Mouse (Mus musculus) kidney, embryonic 15.5 days (tissue): ENCODE data around the gene Nt5dc2. TPM values are rescaled to one million over a fixed set of nuclear protein-coding genes. Genes with fewer than 3 reads are reported as not detected.

Source experiments
- ATAC-seq: fragments of 200-750 bp; cut with Nextera tagmentation; replicated peaks from 2 replicates; pipeline ENCODE4 v1.8.0; 2017; ENCODE audit warnings: moderate TSS enrichment; ENCODE audit not compliant: low FRiP score
- H3K27ac ChIP-seq: fragments of 300-500 bp; sonication (generic); 2 replicates; pipeline ENCODE4 v1.5.1; 2015; ENCODE audit warnings: mild to moderate bottlenecking, inconsistent platforms
- H3K27me3 ChIP-seq: fragments of 300-500 bp; sonication (generic); 2 replicates; pipeline ENCODE4 v1.6.1; 2015; ENCODE audit warnings: inconsistent platforms
- H3K36me3 ChIP-seq: fragments of 300-500 bp; sonication (generic); 2 replicates; pipeline ENCODE4 v1.6.1; 2015; ENCODE audit warnings: inconsistent platforms
- H3K4me1 ChIP-seq: fragments of 300-500 bp; sonication (generic); 2 replicates; pipeline ENCODE4 v1.6.1; 2015; ENCODE audit warnings: inconsistent platforms
- H3K4me2 ChIP-seq: fragments of 300-500 bp; sonication (generic); 2 replicates; pipeline ENCODE4 v1.6.1; 2015; ENCODE audit warnings: moderate library complexity, mild to moderate bottlenecking, inconsistent platforms
- H3K4me3 ChIP-seq: fragments of 300-500 bp; sonication (generic); replicated peaks from 2 replicates; pipeline ENCODE4 v1.5.1; 2015; ENCODE audit warnings: mild to moderate bottlenecking, inconsistent platforms
- H3K9ac ChIP-seq: fragments of 300-500 bp; sonication (generic); 2 replicates; pipeline ENCODE4 v1.6.1; 2015; ENCODE audit warnings: mild to moderate bottlenecking, inconsistent platforms
- H3K9me3 ChIP-seq: fragments of 300-500 bp; sonication (generic); replicated peaks from 2 replicates; pipeline ENCODE4 v1.6.1; 2016; ENCODE audit warnings: inconsistent platforms
- WGBS: fragments of 180-500 bp; shearing (Covaris S2); methylation state at CpG from one replicate; pipeline ENCODE4 v1.1.7; 2015; ENCODE audit warnings: mixed read lengths; 5-methylcytosine and 5-hydroxymethylcytosine counted together
- polyA plus RNA-seq: library from polyadenylated mRNA; unstranded; fragments of >200 nt; fragmentation: Nextera tagmentation; extraction: Ambion mirVana; gene quantifications from 2 replicates; pipeline ENCODE4 v1.2.1, GENCODE M21; 2015

The Nt5dc2 gene
- polyA plus RNA-seq: 373 and 384 TPM in 2 replicates

DNA sequence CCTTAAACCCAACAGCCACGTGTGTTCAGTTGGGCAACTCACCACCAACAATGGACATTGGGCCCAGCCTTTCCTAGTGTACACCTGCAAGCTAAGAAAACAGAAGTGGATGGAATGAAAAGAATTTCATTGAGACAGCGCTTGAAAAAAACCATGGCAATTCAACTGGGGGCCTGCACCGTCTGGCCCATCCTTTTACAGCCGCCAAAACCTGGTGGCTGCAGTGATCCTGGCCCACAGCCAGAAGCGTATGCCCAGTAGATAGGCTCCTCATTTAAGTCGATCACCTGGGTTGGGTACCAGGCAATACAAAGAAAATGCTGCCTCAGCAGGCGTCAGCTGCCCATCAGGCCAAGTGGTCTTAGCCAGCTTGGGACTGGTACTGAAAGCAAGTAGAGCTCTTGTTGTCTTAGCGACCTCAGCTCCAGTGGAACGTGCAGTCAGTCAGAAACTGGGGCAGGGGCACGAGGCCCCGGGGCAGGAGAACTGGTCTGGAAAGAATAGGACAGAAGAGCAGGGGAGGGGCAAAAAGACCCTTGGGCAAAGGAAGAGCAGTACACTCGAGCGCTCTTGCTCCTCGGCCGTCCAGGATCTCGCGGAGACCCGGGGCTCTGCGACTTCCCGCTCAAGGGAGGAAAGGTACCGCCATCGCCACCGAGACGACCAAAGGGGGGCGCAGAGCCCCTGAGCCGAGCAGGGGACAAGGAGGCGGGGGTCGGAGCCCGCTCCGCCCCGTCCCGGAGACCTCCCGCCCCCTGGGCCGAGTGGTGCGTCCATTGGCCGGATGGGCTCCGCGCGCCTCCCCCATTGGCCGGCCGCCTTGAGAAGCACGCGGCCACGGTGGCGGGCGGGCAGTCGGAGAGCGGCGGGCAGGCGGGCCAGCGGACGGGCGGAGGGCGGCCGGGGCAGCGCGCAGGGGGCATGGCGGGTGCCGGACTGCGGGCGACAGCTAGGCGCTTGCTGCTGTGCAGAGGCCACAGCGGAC lies at the start of gene Nt5dc2:
TSS of gene Nt5dc2 (plus strand) at position 818 of the 985 bp plus-strand sequence.
- Histone ChIP-seq H3K36me3 (peaks cover 14% of the 10 kb centered on the region), H3K9me3 (no peaks in the 10 kb centered on the region), H3K9ac (peak within 1 kb of the TSS; percentile 78), H3K4me2 (peak within 1 kb of the TSS; percentile 83), H3K4me3 (peak within 1 kb of the TSS; percentile 82), H3K27ac (peak within 1 kb of the TSS; percentile 89), H3K4me1 (peaks cover 60% of the 10 kb centered on the region), H3K27me3 (no peaks in the 10 kb centered on the region)
- WGBS: 3% methylated on average over 63 of the region's 63 CpGs
- ATAC-seq: peak; percentile 84

DNA sequence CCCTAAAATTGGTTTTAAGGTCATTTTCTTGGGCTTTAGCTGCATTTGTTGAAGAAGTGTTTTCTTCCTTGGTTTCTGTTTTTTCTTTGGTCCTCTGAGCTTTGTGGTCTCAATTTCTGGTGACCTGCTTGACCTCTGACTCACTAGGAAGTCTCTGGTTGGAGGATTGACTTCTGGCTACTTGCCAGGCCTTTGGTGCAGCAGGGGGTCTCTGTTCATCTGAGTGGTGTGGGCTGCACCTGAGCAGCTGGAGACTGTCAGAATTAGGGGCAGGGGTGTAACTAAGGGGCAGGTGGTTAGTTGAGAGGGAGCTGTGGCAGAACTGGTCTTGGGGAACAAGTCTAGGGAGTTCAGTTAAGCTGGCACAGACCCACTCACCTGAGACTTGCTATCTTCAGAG lies 49.7 kb upstream of the Nt5dc2 start:
- H3K9ac ChIP-seq: no peak overlapping the region

DNA sequence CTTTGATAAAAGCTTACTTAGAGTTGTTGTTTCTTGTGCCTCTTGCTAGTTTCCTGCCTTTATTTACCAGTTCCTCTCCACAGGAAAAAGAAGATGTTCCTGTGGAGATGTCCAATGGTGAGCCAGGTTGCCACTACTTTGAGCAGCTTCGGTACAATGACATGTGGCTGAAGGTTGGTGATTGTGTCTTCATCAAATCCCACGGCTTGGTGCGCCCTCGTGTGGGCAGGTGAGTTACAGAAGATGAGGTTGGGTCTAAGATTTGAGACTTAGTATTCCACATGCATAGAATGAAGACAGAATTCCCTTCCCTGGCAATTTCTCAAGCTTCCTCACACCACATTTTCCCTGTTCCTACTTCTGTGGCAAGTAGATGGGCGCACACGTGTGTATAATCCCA lies 43.4 kb upstream of the Nt5dc2 start:
- H3K27me3 ChIP-seq: no peaks in the 10 kb centered on the region
- H3K9ac ChIP-seq: no peak overlapping the region
- no peaks in the 10 kb centered on the region for H3K4me1 ChIP-seq
- H3K4me3 ChIP-seq: no peak overlapping the region
- 84% methylated on average over 6 of the region's 6 CpGs for WGBS
- H3K4me2 ChIP-seq: no peak overlapping the region
- peaks cover 87% of the 10 kb centered on the region for H3K36me3 ChIP-seq
- no peak for ATAC-seq
- H3K9me3 ChIP-seq: no peaks in the 10 kb centered on the region
- H3K27ac ChIP-seq: no peak overlapping the region

More for the DNA sequence above, 49.7 kb upstream of the Nt5dc2 start:
- Histone ChIP-seq H3K4me1 (no peaks in the 10 kb centered on the region), H3K9me3 (no peaks in the 10 kb centered on the region), H3K36me3 (peaks cover 80% of the 10 kb centered on the region), H3K4me2 (no peak overlapping the region), H3K27me3 (no peaks in the 10 kb centered on the region), H3K4me3 (no peak overlapping the region), H3K27ac (no peak overlapping the region)
- ATAC-seq: no peak

DNA sequence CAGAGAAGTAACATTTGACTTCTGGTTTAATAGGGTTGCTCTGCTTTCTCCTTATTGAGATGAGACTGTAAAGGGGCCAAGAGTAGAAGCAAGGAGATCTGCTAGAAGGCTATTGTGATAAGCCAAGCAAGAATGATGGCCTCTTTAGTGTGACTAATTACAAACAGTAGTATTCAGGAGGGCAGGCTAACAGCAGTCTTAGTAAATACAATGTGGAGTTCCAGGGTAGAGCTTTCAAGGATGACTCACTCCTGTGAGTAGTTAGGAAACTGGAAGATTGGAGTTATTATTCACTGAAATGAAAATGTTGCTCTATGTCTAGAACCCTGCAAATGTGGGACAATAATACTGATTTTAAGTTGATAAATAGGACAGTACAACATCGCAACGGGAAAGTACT lies 42.3 kb upstream of the Nt5dc2 start:
- Histone ChIP-seq H3K36me3 (peaks cover 87% of the 10 kb centered on the region), H3K4me1 (no peaks in the 10 kb centered on the region)
- WGBS: 97% methylated on average over 2 of the region's 2 CpGs

DNA sequence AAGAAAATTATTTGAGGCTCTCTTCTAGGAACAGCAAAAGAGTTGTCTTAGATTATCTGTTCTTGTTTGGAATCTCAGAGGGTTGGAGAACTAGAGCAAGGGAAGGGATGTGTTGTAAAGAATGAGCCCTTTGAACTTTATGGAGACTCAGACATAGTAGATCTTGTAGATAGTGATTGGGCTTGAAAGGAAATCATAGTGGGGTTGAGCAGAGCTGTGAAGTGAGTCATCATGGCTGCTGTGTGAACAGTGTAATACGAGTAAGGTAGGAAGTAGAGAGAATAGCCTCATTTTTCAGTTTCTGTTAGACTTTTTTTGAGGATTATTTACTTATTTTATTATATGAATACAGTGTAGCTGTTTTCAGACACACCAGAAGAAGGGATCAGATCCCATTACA lies 40.9 kb upstream of the Nt5dc2 start:
- Histone ChIP-seq H3K9me3 (no peaks in the 10 kb centered on the region), H3K36me3 (peaks cover 91% of the 10 kb centered on the region), H3K4me1 (no peaks in the 10 kb centered on the region), H3K27ac (no peak overlapping the region), H3K4me3 (no peak overlapping the region), H3K27me3 (no peaks in the 10 kb centered on the region), H3K9ac (no peak overlapping the region), H3K4me2 (no peak overlapping the region)
- no peak for ATAC-seq
- 86% methylated on average over 1 of the region's 1 CpGs for WGBS

More for the DNA sequence above, 42.3 kb upstream of the Nt5dc2 start:
- no peaks in the 10 kb centered on the region for H3K27me3 ChIP-seq
- H3K4me2 ChIP-seq: no peak overlapping the region
- no peak overlapping the region for H3K9ac ChIP-seq
- no peak overlapping the region for H3K27ac ChIP-seq
- no peaks in the 10 kb centered on the region for H3K9me3 ChIP-seq
- ATAC-seq: no peak
- no peak overlapping the region for H3K4me3 ChIP-seq

DNA sequence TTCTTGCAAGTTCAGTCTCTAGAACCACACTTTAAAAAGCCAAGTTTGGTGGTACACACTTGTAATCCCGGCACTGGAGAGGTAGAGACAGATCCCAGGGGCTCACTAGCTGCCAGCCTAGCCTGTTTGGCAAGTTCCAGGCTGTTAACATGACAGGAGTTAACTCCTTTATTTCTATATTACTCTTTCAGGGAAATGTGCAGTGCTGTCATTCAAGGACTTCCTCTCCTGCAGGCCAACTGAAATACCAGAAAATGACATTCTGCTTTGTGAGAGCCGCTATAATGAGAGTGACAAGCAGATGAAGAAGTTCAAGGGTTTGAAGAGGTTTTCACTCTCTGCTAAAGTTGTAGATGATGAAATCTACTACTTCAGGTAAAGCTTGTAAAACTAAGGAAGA lies 25.7 kb upstream of the Nt5dc2 start:
- Histone ChIP-seq H3K9ac (no peak overlapping the region), H3K9me3 (no peaks in the 10 kb centered on the region), H3K4me1 (no peaks in the 10 kb centered on the region), H3K4me2 (no peak overlapping the region), H3K4me3 (no peak overlapping the region), H3K27ac (no peak overlapping the region), H3K36me3 (peaks cover 84% of the 10 kb centered on the region), H3K27me3 (no peaks in the 10 kb centered on the region)
- ATAC-seq: no peak
- WGBS: 91% methylated on average over 2 of the region's 2 CpGs

DNA sequence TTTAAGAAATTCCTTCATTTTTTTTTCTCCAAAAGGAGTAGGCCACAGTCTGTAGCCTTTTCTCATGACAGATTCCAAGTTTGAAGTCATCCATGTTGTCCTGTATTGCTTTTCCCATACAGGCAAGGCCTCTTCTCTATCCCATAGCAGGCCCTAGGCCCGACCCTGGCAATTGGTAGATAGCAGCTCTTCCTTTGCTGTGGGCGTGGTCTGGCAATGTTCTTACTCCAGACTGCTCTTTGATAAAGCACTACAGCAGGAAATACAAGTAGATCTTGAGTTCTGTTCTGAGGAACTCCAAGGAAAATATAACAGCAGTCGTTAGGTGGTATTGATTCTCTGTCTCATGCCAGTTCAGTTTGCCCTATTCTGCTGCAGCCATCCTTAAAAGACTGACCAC lies 20.2 kb upstream of the Nt5dc2 start:
- H3K4me3 ChIP-seq: no peak overlapping the region
- no peak overlapping the region for H3K27ac ChIP-seq
- no peak for ATAC-seq
- no peaks in the 10 kb centered on the region for H3K27me3 ChIP-seq
- no peaks in the 10 kb centered on the region for H3K4me1 ChIP-seq
- H3K9ac ChIP-seq: no peak overlapping the region
- H3K4me2 ChIP-seq: no peak overlapping the region
- peaks cover 93% of the 10 kb centered on the region for H3K36me3 ChIP-seq
- WGBS: 83% methylated on average over 3 of the region's 3 CpGs
- no peaks in the 10 kb centered on the region for H3K9me3 ChIP-seq

DNA sequence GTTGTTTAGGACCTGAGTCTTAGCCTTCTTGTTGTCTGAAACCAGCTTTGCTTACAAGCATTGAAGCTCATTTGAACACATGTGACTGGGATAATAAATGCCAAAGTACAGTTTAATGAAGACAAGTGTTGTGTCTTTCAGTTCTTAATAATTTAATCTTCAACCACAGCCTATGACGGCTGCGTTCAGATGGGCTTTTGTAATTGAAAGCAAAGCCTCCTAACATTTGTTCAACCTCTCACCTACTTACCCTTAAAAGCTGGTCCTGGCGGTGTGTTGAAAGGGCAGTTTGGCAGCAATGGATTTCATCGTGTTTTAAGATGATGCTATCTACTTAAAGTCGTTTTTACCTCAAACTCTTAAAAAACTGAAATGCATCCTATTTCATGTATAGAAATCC lies 18.7 kb upstream of the Nt5dc2 start:
- peaks cover 93% of the 10 kb centered on the region for H3K36me3 ChIP-seq
- 76% methylated on average over 5 of the region's 5 CpGs for WGBS

DNA sequence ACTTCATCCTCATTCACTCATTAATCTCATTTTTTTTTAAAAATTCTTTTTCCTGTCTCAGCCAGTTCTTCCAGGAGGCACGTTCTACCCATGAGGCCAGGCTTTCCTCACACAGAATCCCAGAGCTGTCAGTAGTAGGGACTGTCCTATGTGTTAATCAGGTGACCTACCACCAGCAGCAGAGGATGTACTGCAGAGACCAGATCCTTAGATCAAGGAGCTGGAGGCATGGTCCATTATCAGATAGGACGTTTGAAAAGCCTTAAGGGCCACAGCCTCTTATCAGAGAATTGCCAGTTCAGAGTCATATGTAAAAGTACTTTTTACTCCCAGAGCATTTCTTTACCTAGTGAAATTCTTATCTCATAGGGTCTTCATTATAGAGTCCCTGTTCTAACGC lies 16.8 kb upstream of the Nt5dc2 start:
- H3K27me3 ChIP-seq: no peaks in the 10 kb centered on the region
- no peak for ATAC-seq
- WGBS: 70% methylated on average over 3 of the region's 3 CpGs
- H3K9me3 ChIP-seq: no peaks in the 10 kb centered on the region
- H3K9ac ChIP-seq: no peak overlapping the region
- peaks cover 90% of the 10 kb centered on the region for H3K36me3 ChIP-seq
- H3K4me2 ChIP-seq: no peak overlapping the region
- no peak overlapping the region for H3K4me3 ChIP-seq
- no peaks in the 10 kb centered on the region for H3K4me1 ChIP-seq
- no peak overlapping the region for H3K27ac ChIP-seq

More for the DNA sequence above, 18.7 kb upstream of the Nt5dc2 start:
- no peak overlapping the region for H3K9ac ChIP-seq
- H3K27ac ChIP-seq: no peak overlapping the region
- no peaks in the 10 kb centered on the region for H3K4me1 ChIP-seq
- no peak overlapping the region for H3K4me3 ChIP-seq
- no peaks in the 10 kb centered on the region for H3K9me3 ChIP-seq
- H3K27me3 ChIP-seq: no peaks in the 10 kb centered on the region
- no peak overlapping the region for H3K4me2 ChIP-seq
- no peak for ATAC-seq

DNA sequence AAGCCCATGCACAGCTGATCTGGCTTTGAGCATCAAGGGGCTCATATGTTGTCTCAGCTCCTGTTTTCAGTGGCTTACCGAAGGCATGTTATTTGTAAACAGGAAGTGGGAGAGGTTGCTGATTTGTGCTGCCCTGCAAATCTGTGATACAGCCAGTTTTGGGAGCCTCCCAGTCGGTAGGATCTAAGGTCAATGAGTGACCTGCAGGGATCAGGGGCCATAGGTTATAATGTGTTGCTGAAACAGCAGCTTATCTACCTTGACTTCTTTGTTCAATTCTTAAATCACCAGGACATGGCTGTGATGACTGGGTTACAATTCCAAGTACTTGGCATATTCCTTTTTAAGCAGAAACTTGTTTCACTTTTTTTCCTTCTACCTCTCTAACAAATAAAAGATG lies 15.3 kb upstream of the Nt5dc2 start:
- H3K36me3 ChIP-seq: peaks cover 85% of the 10 kb centered on the region
- H3K9me3 ChIP-seq: no peaks in the 10 kb centered on the region
- no peak for ATAC-seq
- H3K4me1 ChIP-seq: no peaks in the 10 kb centered on the region
- WGBS: 69% methylated on average over 2 of the region's 2 CpGs
- no peak overlapping the region for H3K27ac ChIP-seq
- H3K9ac ChIP-seq: no peak overlapping the region
- H3K27me3 ChIP-seq: no peaks in the 10 kb centered on the region
- H3K4me3 ChIP-seq: no peak overlapping the region
- H3K4me2 ChIP-seq: no peak overlapping the region

DNA sequence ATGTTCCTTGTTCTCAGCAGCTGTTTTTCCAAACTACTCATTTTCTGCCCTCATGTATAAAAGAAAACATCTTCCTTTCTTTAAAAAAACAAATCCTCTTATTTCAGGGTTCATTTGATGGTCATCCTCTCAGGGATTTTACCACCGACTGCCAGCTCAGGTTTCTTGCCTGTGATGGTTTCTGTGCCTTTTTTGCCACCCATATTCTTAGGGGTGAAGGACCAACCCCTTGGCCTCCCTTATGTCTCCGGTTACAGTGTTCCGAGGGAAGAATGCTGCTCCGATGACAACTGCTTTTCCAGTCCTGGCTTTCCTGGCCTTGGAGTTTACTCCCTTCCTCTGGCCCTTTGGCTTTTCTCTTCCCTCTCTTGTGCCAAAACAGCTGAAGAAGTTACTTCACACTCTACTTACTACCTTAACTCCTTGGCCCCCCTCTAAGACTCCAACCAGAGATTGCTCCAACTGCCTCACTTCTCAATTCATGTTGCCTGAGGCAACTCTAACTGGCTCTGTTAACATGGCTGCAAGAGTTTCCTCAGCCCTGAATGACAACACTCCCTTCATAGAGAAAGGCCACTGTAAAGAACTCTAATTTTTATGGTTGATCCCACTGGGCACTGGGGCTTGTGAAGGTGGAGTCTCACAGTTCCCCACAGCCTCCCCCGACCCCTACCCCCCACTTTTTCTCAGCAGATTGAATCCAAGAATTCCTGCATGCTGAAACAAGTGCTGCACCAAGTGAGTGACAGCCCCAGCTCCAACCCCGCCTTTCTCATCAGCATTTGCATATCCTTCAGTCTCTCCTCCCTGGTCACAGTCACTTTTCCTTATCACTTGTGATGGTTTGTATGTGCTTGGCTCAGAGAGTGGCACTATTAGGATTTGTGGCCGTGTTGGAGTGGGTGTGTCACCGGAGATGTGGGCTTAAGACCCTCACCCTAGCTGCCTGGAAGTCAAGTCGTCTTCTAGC lies 5.5 kb upstream of the Nt5dc2 start:
- Histone ChIP-seq H3K9me3 (no peaks in the 10 kb centered on the region), H3K27ac (peak overlapping the region; percentile 90), H3K9ac (peak overlapping the region; percentile 17; the same call in 1 of the 2 replicates), H3K4me1 (peaks cover 46% of the 10 kb centered on the region), H3K4me3 (no peak overlapping the region), H3K36me3 (peaks cover 30% of the 10 kb centered on the region), H3K4me2 (peak overlapping the region; percentile 42), H3K27me3 (no peaks in the 10 kb centered on the region)
- WGBS: 27% methylated on average over 9 of the region's 9 CpGs
- 0 out of 2 replicates have a peak, but pooled peaks have one; percentile 16 for ATAC-seq

DNA sequence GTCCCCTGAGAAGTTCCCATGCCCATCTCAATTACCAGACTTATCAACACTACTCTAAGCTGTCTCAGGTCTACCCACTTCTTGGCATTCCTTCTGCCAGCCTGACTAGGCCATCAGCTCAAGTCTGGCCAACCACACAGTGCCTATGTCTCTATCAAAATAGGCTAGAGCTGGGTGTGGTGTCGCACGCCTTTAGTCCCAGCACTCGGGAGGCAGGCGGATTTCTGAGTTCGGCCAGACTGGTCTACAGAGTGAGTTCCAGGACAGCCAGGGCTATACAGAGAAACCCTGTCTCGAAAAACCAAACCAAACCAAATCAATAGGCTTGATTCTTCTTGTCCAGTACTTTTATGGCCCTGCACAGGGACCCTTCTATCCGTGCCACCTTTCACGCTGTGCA lies 4.0 kb upstream of the Nt5dc2 start:
- Histone ChIP-seq H3K4me3 (no peak overlapping the region), H3K4me1 (peaks cover 49% of the 10 kb centered on the region), H3K9ac (no peak overlapping the region), H3K36me3 (peaks cover 20% of the 10 kb centered on the region), H3K27me3 (no peaks in the 10 kb centered on the region), H3K9me3 (no peaks in the 10 kb centered on the region), H3K27ac (peak overlapping the region; percentile 90), H3K4me2 (peak overlapping the region; percentile 42)
- 89% methylated on average over 8 of the region's 8 CpGs for WGBS
- no peak for ATAC-seq
